Mouse (Mus musculus) cerebral cortex, adult 2 months (tissue): ENCODE results near the gene Cdc42bpa.

Experiments used
- WGBS: fragments of 180-500 bp; shearing (Covaris S2); methylation state at CpG from one replicate; pipeline ENCODE4 v1.1.7; 2018; 5-methylcytosine and 5-hydroxymethylcytosine counted together

Gene Cdc42bpa

DNA sequence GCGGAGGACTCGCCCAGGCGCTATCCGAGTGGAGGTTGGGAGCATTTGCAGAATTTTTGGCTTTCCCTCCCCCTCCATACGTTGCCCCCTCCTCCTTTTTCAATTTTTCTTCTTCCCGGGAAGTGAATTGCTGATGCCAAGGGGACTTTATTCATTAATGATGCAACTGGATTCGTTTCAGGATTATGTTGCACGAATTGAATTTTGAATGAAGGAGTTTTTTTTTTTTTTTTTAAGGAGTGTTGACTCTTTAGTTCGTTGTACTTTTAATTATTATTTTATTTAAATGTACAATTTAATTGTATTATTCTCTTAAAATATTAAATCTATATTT lies 238 bp downstream of the Cdc42bpa start:
- WGBS = under 1% methylated on average over 9 of the region's 9 CpGs

GRCm38 (mm10) chr1:179960882-179961698 lies 818 bp downstream of the Cdc42bpa start:
- under 1% methylated on average over 16 of the region's 16 CpGs for WGBS

- WGBS = 17% methylated on average over 4 of the region's 4 CpGs
Observed at GRCm38 (mm10) chr1:179961777-179962176, 1.5 kb downstream of the Cdc42bpa start.

DNA sequence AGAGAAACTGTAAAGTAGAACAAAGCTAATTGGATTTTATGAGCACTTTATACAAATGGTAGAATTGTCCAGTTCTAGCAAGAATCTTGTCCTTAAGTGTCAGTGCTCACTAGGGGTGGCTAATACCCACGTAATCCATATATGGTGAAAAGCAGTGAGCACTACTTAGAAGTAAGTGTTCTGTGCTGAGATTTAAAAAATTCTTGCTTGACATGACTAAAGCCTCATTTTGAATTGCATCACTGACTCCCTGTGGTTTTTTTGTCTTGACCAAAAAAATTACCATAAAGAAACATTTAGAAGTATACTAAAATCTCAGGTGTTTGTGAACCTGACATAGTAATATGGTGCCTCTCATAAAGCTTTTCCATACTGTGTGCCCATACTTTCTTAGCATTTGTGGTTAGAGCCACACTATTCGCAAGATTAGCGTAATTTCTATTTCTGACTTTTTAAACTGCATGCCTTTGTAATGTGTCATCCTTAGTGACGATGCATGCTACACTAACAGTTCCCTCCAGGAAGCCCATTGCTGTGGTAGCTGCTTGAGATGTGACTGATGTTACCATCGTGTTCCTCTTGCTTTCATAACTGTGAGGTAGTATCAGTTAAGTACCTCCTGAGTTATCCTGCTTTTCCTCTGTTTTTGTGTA lies 9.6 kb downstream of the Cdc42bpa start:
- 36% methylated on average over 5 of the region's 5 CpGs for WGBS

DNA sequence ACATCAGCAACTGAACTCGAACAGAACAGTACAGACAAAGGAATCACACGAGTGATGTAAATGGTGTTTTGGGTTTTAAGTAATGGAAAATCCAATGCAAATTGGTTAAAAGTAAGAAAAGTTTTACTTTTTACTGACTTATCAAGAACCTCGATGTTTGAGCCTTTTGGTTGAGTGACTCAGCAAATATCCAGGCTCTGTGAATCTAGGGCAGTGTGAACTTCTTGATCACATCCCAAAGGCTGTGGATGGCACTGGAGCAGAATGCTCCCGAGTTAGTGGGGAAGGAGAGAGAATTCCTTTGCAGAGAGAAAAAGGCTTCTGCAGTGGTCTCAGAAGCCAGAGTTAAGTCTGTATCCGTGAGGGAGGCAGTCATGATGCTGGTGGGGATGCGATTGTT lies 14.7 kb downstream of the Cdc42bpa start:
- WGBS = 43% methylated on average over 6 of the region's 6 CpGs

DNA sequence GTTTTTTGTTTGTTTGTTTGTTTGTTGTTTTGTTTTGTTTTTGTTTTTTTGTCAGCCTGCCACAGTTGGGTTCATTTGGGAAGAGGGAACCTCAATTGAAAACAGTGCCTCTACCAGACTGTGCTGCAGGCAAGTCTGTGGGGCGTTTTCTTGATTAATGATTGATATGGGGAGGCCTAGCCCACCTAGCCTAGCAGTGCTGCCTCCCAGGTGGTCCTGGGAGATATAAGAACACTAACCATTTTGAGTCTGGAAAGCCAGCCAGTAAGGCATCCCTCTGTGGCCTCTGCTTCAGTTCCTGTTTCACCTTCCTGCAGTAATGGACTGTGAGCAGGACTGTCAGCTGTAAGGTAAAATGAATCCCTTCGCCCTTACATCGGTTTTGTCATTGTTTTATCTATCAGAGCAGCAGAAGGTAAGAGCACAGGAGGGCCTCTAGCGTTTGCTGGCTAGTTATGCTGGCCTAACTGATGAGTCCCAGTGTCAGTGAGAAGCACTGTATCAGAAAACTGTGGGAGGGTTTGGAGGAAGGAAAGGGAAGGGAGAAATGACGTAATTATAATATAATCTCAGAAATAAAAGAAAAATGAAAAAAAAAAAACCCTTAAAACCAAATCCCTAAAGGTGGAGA lies 15.5 kb downstream of the Cdc42bpa start:
- WGBS = 60% methylated on average over 5 of the region's 5 CpGs

DNA sequence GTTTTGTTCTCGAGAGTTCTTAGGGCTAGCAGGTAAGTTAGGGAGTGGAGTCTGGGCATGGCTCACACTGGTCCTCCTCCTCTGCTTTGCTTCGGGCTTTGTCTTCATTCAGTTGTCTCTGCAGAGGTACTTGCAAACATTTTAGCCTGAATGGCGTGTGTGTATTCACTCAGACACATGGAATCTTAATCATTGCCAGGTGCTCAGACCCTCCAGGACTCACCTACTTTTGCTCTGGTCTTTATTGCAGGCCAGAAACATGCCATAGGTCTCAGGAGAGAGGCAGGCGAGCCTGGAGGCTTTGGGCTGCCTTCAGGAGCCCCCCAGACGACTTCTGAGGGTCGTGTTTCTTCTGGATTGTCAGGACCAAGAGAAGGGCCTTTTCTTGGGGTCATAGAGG lies 17.2 kb downstream of the Cdc42bpa start:
- WGBS = 73% methylated on average over 6 of the region's 6 CpGs

DNA sequence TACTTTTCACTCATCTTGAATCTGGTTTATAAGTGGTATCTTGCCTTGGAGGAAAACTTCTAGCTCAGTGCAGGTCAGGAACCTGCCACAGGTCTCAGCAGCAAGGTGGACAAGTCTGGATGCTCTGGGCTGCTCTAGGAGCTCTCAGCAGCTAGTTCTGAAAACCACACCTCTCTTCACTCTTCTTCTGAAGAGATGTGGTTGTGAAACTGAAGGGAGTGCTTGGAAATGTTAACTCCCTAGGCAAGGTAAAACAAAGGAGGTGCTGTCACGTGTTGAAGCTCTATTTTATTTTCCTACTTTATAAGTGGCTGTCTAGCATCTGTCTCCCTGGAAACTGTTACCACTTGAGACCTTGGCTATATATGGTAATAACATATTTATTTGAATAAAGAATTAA lies 18.5 kb downstream of the Cdc42bpa start:
- WGBS = 32% methylated on average over 1 of the region's 1 CpGs

GRCm38 (mm10) chr1:179982183-179982582 lies 21.9 kb downstream of the Cdc42bpa start:
- WGBS = 75% methylated on average over 1 of the region's 1 CpGs

DNA sequence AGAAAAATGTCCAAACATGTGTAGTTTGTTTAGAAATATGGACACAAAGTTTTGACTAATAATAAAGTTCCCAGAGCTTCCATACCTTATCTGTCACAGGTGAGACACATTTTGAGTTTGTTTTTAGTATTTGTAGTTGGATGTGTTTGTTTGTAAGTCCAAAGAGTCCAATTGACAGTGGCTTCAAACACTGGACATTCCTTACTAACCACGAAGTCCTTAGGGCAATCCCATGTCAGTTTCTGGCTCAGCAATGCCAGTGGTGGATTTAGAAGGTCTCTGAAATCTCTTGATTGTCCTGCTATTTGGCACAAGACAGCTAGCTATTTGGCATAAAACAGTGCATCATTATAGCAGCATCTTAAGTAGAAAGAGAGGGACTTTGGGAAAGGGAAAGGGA lies 22.7 kb downstream of the Cdc42bpa start:
- WGBS = 61% methylated on average over 1 of the region's 1 CpGs

DNA sequence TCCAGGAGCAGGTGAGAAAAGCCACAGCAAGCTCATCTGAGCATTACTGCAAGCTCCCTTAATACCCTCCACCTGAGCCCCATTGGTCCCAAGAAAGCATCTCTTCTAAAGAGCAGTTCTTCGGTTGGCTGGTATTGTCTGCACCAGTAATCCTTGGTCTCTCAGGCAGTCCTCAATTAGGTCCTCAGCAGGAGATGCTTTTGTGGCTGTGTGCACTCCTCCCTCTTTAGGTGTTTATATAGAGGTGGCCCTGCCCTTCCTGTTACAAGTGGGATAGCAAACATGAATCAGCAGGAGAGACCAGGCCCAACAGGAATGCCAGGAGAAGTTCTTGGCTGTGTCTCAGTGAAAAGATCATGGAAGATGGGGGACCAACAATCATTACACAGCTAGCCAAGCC lies 23.9 kb downstream of the Cdc42bpa start:
- WGBS = 33% methylated on average over 1 of the region's 1 CpGs

- 68% methylated on average over 6 of the region's 6 CpGs for WGBS
Observed at GRCm38 (mm10) chr1:179991660-179992235, 31.5 kb downstream of the Cdc42bpa start.

- WGBS = 46% methylated on average over 1 of the region's 1 CpGs
Observed at GRCm38 (mm10) chr1:179992255-179992654, 32.0 kb downstream of the Cdc42bpa start.

GRCm38 (mm10) chr1:180013479-180013878 lies 53.2 kb downstream of the Cdc42bpa start:
- WGBS = 81% methylated on average over 4 of the region's 4 CpGs

DNA sequence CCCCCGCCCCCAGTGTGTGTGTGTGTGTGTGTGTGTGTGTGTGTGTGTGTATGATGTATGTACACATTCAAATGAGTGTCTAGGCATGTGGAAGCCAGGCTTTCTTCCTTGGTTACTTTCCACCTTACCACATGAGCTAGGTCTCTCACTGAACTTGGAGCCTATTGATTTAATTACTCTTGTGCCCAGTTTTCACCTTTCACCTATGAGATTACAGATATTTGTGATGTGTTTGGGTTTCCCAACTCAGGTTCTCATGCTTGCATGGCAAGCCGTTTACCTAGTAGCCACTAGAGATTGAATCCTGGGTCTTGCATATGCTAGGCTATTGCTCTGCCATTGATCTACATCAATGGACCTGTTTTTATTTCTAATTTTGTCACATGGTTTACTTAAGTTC lies 57.9 kb downstream of the Cdc42bpa start:
- 89% methylated on average over 2 of the region's 2 CpGs for WGBS

DNA sequence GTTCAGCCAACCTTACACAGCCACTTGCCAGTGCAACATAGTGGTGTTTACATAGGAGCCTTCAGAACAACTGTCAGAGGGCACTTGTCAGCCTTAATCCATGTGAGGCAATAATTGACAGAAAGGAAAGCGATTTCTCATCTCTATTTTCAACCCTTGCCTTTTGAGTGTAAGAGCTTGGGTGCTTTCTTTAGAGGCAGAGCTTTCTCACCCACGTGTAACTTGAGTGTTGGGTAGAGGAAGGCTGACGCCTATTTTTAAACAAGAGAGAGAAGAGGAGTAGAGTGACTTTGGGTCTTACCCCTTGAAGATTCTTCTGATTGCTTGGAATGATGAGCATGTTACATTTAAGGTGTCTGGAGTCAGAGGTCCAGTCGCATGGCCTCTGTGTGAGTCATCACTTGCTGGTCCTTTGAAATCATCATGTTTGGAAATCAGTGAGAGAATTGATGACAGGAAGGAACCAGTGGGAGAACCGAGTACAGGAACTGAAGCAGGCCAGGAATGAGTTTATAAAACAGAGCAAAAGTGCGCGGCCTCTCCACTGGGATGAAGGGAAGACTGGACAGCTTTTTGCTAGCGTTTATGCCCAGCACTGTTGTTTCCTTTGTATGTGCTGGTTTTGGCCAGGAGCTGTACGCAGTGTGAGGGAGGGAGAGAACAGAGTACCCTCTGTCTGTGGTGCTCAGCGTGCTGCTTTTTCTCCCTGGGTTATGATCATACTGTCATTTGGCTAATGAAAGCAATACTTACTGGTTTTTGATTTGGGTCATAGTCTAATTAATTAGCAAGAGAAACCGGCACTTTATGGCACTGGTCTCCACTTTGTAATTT lies 61.4 kb downstream of the Cdc42bpa start:
- WGBS = 27% methylated on average over 11 of the region's 11 CpGs

DNA sequence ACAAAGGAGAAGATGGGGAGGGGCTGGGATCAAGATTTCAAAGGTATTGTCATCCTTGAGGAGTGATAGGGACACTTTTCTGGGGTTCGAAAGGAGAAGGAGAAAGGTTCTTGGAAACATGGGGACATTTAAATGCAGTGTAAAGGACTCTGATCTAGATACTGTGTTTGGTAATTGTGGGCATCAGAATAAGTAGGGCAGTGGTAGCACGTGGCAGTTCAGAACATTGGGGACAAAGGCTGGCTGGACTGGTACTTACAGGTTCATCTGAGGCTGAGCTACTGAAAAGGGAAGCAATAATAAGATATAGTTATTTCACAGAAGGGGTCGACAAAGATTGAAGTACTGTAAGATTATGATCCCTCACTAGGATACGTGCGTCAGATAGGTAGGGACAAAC lies 63.2 kb downstream of the Cdc42bpa start:
- 62% methylated on average over 5 of the region's 5 CpGs for WGBS

- 87% methylated on average over 5 of the region's 5 CpGs for WGBS
Observed at GRCm38 (mm10) chr1:180029863-180030262, 69.6 kb downstream of the Cdc42bpa start.

GRCm38 (mm10) chr1:180030631-180031365 lies 70.5 kb downstream of the Cdc42bpa start:
- 79% methylated on average over 8 of the region's 8 CpGs for WGBS

DNA sequence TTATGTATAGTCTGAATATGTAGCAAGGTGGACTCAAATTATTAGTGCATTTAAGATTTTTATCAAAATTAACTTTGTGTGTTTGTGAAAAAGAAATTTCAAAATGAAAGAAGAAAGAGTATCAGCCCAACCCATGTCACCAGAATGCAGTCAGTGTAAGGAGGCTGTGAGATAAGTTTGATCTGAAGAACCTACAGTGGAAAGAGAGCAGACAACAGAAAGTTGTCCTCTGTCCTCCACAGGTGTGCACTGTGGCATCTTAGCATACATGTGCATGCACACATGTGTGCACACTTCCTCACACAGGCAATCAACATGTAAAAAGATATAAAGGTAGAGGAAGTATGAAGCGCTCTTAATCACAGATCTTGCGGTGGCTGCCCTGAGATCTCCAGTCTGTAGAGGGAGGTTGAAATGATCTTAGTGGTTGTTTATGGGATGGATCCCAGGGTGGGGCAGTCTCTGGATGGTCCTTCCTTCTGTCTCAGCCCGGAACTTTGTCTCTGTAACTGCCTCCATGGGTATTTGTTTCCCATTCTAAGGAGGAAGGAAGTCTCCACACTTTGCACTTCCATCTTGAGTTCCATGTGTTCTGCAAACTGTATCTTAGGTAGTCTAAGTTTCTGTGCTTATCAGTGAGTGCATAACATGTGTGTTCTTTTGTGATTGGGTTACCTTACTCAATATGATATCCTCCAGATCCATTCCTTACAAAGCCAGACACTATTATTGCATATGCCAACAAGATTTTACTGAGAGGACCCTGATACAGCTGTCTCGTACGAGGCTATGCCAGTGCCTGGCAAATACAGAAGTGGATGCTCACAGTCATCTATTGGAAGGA lies 71.7 kb downstream of the Cdc42bpa start:
- 91% methylated on average over 5 of the region's 5 CpGs for WGBS
